Mouse (Mus musculus) heart, postnatal 4 days (tissue): Measurements from ENCODE around the gene Gm14226. TPM values are rescaled to one million over a fixed set of nuclear protein-coding genes. Genes with fewer than 3 reads are reported as not detected.
A peak's percentile ranks its signal among the peaks of the same experiment; 100 is the strongest.
"Not testable (repeated sequence)": the region's sequence is repeated elsewhere in the genome, so short reads cannot be mapped to it uniquely, and the experiment has no call there.

ENCODE experiments used
- DNase-seq: peaks from one replicate; pipeline ENCODE4 v3.0.0; 2021
- total RNA-seq, 2 experiments: library from RNA; stranded (reverse); gene quantifications; 2 replicates each; pipeline ENCODE4 v1.2.3; 2021

The Gm14226 gene
- total RNA-seq, 2 experiments from 2014 or later, result 0.16 to 0.21 TPM

- DNase-seq, result no peak
Observed at GRCm38 (mm10) chr2:155047452-155048178, 29.5 kb downstream of the Gm14226 start.

- DNase-seq, result peak; percentile 23
Observed at GRCm38 (mm10) chr2:155050108-155050503, 32.0 kb downstream of the Gm14226 start.

- peak; percentile 96 for DNase-seq
Observed at GRCm38 (mm10) chr2:155050504-155051236, 32.6 kb downstream of the Gm14226 start.

GRCm38 (mm10) chr2:155051622-155052351 lies 33.7 kb downstream of the Gm14226 start:
- no peak for DNase-seq

GRCm38 (mm10) chr2:155052681-155053080 lies 34.6 kb downstream of the Gm14226 start:
- no peak for DNase-seq

- not testable (repeated sequence) for DNase-seq
Observed at GRCm38 (mm10) chr2:155053512-155053911, 35.4 kb downstream of the Gm14226 start.

- no peak for DNase-seq
Observed at GRCm38 (mm10) chr2:155054672-155055071, 36.6 kb downstream of the Gm14226 start.

- no peak for DNase-seq
Observed at GRCm38 (mm10) chr2:155056076-155056578, 38.1 kb downstream of the Gm14226 start.

GRCm38 (mm10) chr2:155057361-155057760 lies 39.3 kb downstream of the Gm14226 start:
- DNase-seq, result no peak

GRCm38 (mm10) chr2:155071027-155071426 lies 53.0 kb downstream of the Gm14226 start:
- no peak for DNase-seq

GRCm38 (mm10) chr2:155072353-155073145 lies 54.5 kb downstream of the Gm14226 start:
- DNase-seq, result no peak

GRCm38 (mm10) chr2:155073347-155073746 lies 55.3 kb downstream of the Gm14226 start:
- DNase-seq, result no peak

GRCm38 (mm10) chr2:155073978-155074765 lies 56.1 kb downstream of the Gm14226 start, which contains the start of gene Ahcy:
Gene Ahcy, minus strand, starts transcription at chr2:155074497.
- DNase-seq, result peak; percentile 88

- no peak for DNase-seq
Observed at GRCm38 (mm10) chr2:155074766-155075330, 56.8 kb downstream of the Gm14226 start.

- no peak for DNase-seq
Observed at GRCm38 (mm10) chr2:155075649-155076048, 57.6 kb downstream of the Gm14226 start.

Other genes with a start within 250 kb of the Gm14226 start
- gene Gm14214, start 248.2 kb upstream of the Gm14226 start, total RNA-seq, result not detected
- gene Raly, start 227.2 kb upstream of the Gm14226 start, total RNA-seq, result 100 to 1,000 TPM; 212 to 222 TPM
- not detected for gene a, start 226.9 kb upstream of the Gm14226 start, total RNA-seq
- gene Eif2s2, start 125.3 kb upstream of the Gm14226 start, total RNA-seq, result 10 to 100 TPM; 84.1 to 86.4 TPM
- 10 to 100 TPM; 19.7 to 22.6 TPM for gene Ahcy, start 56.2 kb downstream of the Gm14226 start, total RNA-seq
- 10 to 100 TPM; 36.5 to 38.0 TPM for gene Itch, start 115.2 kb downstream of the Gm14226 start, total RNA-seq
- gene Dynlrb1, start 218.3 kb downstream of the Gm14226 start, total RNA-seq, result 100 to 1,000 TPM; 211 to 218 TPM